Mouse (Mus musculus) c-Kit-negative CD71-positive TER-119-positive erythroid progenitor cells, embryonic 14.5 days (primary cell): ENCODE results near the gene Cnpy2.

ENCODE experiments used
- DNase-seq: peaks from one replicate; pipeline ENCODE4 v3.0.0-alpha.2; 2013; ENCODE audit warnings: low read depth, low spot score

The Cnpy2 gene

DNA sequence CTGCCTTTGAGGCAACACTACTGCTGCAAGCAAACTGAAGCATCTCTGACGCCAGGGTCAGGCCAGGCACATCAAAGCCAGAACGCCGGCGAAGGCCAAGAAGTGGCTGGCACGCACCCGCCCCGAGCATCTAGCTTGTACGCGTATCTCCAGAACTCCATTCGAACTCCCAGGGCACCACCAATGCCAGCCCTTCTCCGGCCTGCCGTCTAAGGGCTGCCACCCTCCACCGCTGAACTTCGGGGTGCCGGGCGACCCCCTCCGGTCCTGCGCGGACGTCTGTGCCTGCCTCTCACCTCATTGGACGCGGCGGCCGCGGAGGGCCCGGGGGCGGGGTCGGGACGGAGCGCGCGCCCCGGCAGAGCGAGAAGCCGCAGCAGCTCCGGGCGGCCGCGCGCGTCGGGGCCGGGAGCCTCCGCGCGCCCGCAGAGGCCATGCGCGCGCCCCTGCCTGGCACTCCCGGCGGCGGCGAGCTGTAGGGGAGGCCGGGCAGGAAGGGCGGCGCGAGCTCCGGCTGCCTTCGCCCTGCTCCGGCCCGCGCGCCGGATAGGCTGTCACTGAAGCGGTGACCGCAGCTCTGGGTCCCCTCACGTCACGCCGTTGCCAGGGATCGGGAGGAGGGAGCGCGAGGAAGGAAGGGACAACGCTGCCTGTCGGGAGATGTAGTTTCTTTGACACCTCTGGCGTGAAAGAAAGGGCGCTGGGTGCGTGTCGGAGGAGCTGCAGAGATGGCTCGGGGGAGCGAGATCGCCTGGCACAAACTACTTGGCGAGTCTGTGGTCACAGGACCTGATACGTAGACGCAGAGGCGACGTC is 46.4 kb downstream of the Cnpy2 start, which contains the start of gene Coq10a:
Coq10a (minus strand) TSS at position 596 of the 816 bp plus-strand sequence.
- peak; percentile 66 for DNase-seq

DNA sequence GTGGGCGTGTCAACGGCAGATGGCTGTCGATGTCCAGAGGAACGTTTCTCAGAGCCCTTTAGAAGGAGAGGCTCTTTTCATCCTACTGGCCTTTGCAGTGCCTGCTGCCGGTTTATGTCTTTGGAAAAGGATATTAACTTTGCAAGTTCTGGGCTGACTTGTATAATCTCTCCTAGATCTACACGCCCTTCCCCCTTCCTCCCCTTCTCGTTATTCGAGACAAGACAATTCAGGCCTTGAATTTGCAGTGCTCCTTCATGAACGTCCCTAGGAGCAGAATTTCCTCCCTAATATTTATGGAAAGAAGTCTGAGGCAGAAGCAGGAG is 46.9 kb downstream of the Cnpy2 start:
- no peak for DNase-seq

- no peak for DNase-seq
Observed at GRCm38 (mm10) chr10:128369599-128369998, 47.3 kb downstream of the Cnpy2 start.

DNA sequence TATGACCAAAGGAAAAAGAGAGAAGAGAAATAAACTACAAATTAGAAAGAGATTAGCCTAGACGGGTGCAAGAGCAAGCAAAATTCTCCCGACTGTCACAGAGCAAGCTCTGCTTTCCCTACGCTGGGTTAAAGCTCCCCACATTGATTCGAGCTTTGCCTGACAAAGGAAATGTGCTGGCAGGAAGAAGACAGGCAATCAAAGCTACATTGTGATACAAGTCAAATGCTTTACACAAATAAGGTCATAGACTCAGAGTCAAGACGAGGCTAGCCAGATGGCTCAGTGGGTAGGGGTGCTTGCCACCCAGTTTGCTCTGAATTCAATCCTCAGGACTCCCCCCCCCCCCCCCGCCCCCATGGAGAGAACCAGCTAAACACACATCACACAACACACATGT is 47.8 kb downstream of the Cnpy2 start:
- DNase-seq, result no peak

GRCm38 (mm10) chr10:128370601-128371000 is 48.3 kb downstream of the Cnpy2 start:
- DNase-seq, result no peak

DNA sequence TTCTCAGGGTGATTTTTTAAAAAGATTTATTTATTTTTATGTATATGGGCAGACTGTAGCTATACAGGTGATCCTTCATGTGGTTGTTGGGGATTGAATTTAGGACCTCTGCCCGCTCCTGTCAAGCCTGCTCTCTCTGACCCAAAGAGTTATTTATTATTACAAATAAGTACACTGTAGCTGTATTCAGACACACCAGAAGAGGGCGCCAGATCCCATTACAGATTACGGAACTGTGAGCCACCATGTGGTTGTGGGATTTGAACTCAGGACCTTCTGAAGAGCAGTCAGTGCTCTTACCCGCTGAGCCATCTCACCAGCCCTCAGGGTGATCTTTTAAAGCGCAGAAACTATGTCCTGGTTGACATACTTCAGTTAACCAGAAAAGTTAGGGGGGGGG is 49.9 kb downstream of the Cnpy2 start:
- DNase-seq, result no peak

GRCm38 (mm10) chr10:128372989-128373748 is 50.9 kb downstream of the Cnpy2 start:
- DNase-seq, result no peak

- no peak for DNase-seq
Observed at GRCm38 (mm10) chr10:128374393-128374792, 52.1 kb downstream of the Cnpy2 start.

DNA sequence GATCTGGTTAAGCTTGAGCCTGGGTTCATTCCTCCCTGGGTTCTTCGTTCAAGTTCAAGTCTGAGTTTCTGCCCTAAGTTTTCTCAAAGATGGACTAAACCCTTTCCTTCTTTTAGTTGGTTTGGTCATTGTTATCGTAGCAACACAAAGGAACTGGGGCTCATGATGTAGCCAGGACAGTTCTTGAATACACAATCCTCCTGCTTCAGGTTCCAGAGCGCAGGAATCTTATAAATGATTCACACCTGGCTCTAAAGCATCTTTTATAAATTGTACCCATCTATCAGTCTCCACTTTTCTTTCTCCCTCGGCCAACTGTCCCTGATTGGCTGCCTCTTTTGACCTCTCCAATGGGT is 53.8 kb downstream of the Cnpy2 start:
- DNase-seq, result no peak

DNA sequence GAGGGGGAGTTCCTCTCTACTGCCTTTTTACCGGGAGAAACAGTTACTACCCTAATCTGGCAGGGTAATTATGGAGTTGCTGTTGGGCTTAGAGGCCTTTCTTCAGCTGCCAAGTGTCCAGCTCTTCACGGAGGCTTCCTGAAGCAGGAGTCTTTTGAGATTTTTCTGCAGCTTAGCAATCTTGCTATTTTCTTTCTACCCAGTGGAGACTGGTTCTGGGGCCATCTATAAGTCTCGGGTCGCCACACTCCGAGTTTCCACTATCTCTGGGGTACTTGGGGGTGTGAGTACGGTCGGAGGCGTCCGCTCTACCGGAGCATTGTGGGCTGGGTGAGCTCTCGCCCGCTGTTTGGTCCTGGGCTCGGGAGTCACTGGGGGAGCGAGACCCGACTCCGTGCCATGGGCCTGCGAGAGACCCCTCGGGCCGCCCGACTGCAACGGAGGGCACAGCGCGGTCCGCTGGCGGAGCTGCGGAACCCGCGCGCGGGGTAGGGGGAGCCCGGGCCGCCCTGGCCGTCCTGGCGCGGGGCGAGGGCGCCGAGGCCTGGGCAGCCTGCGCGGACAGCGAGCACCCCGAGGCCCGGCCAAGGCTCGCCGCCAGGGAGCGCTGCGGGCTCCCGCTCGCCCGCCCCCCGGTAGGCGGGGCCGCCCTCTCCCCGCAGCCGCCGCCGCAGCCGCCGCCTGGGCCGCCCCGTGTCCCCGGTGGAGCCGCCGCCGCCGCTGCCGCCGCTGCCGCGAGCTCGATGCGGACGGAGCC is 54.4 kb downstream of the Cnpy2 start, which contains the start of gene Ankrd52:
Ankrd52 (plus strand) TSS at position 661 of the 757 bp plus-strand sequence.
- DNase-seq, result peak; percentile 75
